Mouse (Mus musculus): Measurements from ENCODE around the gene Gpr160.

- TF ChIP-seq CTCF (IDR thresholded peaks at IDR 0.05) (no peak), EP300 (IDR thresholded peaks at IDR 0.05) (no peak)
Observed at GRCm38 (mm10) chr3:30818630-30819125, 37.1 kb upstream of the Gpr160 start.

Measured in lung, postnatal 0 days (tissue).